Mouse (Mus musculus) bone marrow macrophage, adult 2 months (primary cell): ENCODE measurements around the gene Mpp3.

Source experiments
- CTCF ChIP-seq: IDR thresholded peaks from 2 replicates; pipeline ENCODE4 v1.5.1; 2012; ENCODE audit warnings: low read depth, mild to moderate bottlenecking, low read length, moderate library complexity
- POLR2A ChIP-seq: IDR thresholded peaks from 2 replicates; pipeline ENCODE4 v1.6.1; 2012; ENCODE audit warnings: mild to moderate bottlenecking, low read depth, low read length, borderline replicate concordance

DNA sequence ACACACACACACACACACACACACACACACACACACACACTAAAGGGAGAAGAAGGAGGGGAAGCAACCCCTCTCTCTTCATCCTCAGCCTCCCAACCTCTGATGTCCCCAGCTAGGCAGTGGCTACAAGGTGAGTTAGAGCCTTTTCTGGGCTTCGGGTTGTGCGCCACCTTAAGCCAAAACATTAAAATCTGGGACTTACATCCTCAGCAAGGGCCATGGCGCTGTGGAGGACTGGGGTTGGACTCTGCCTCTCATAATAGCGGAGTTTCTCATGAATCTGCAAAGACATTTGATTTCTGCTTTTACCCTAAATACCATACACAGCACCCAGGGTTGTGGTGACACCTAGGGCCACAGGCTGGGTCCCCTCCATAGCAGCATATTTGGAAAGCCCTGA is 3.4 kb downstream of the Mpp3 start:
- TF ChIP-seq CTCF (no peak), POLR2A (no peak)
